Mouse (Mus musculus): ENCODE results near the gene Atp1a3. TPM values are rescaled to one million over a fixed set of nuclear protein-coding genes. Genes with fewer than 3 reads are reported as not detected.

Atp1a3 gene
- total RNA-seq, 1 experiment = 21.2 TPM

DNA sequence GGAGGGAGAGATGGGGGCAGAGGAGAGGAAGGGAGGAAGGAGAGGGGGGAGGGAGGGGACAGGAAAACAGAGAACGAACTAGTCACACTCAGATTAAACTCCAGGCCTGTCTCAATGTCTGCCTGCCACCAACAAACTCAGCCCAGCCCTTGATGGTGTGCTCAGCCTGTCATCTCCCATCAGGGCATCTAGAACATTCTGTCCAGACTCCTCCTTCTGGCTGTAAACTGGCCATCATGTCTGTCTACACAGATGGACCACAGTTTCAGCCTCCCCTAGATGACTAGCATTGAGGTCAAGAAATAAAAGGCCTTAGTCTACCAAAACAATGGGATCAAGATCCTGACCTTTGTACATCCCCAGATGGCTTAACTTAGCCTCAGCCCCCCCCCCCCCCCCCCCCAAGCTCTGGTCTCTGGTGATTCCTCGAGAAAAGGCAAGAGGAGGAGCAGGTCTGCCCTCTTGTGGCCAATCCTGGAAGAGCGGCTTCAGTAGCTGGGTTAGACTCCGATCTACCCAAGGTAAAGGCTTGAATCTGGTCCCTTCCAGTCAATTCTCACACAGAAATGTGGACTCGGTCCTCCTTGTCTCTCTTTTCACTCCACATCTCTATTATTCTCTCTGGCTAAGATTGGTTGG, 40.7 kb downstream of the Atp1a3 start:
- H3K36me3 ChIP-seq (ENCODE audit: control insufficient read depth, insufficient read depth, low read length, poor library complexity, severe bottlenecking) = peaks cover 4% of the 10 kb centered on the region; the same call in 1 of the 2 replicates
- H3K9me3 ChIP-seq (ENCODE audit: control insufficient read depth, insufficient read depth, low read depth, low read length) = no peaks in the 10 kb centered on the region
- no peak overlapping the region for H3K4me3 ChIP-seq (ENCODE audit: insufficient read depth in 1 of 2, low read depth in 1 of 2, low read length in 2 of 2, poor library complexity in 1 of 2, severe bottlenecking in 1 of 2)
- in situ Hi-C loops (cut with MboI; ENCODE audit: low sequenced_read_pairs in 2 of 2, unreplicated experiment in 2 of 2) = loop anchor here in 1 of 2 experiments (10.0 to 25.0 kb wide), 2 partner anchors 120 to 353 kb away; partner anchors contain the start of gene Phldb3
- no peak overlapping the region for H3K27ac ChIP-seq (ENCODE audit: insufficient read depth, low read depth, low read length, poor library complexity, severe bottlenecking)
- TF ChIP-seq ZC3H11A (IDR thresholded peaks at IDR 0.05; ENCODE audit: borderline replicate concordance, low read depth, low read length) (peak; percentile 54), MAFK (IDR thresholded peaks at IDR 0.05; ENCODE audit: insufficient read depth, low read depth, low read length) (no peak), HCFC1 (IDR thresholded peaks at IDR 0.05; ENCODE audit: borderline replicate concordance, insufficient read depth, low read length) (no peak), ZNF384 (IDR thresholded peaks at IDR 0.05; ENCODE audit: low read depth, low read length) (no peak)
- no peaks in the 10 kb centered on the region; a peak in 1 of 4 replicates for H3K4me1 ChIP-seq (ENCODE audit: control insufficient read depth in 2 of 2, insufficient read depth in 2 of 2, low read length in 2 of 2, poor library complexity in 1 of 2)
- H3K9ac ChIP-seq (ENCODE audit: insufficient read depth, low read depth, low read length, poor library complexity, severe bottlenecking) = no peak overlapping the region; the same call in 1 of the 2 replicates
- DNase-seq (ENCODE audit: low read depth, low spot score) = peak; percentile 72

DNA sequence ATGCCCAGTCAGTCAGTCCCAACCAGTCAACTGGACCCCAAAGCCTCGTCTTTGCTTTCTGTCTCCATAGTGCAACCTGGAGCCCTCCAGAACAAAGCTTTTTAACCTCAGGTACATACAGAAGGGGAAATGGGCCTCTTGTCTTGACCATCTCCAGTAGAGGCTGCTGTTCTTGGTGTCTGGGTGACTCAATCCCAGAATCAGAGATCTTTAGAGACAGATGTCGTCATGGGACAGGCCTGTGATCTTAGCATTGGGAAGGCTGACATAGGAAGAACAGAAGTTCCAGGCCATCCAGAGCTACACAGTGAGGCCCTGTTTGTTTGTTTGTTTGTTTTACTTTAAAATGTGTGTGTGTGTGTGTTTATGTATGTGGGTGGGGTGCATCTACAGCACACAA, 41.5 kb downstream of the Atp1a3 start:
- no peak overlapping the region for H3K4me3 ChIP-seq (ENCODE audit: insufficient read depth in 1 of 2, low read depth in 1 of 2, low read length in 2 of 2, poor library complexity in 1 of 2, severe bottlenecking in 1 of 2)
- no peak for DNase-seq (ENCODE audit: low read depth, low spot score)
- H3K27ac ChIP-seq (ENCODE audit: insufficient read depth, low read depth, low read length, poor library complexity, severe bottlenecking) = no peak overlapping the region
- H3K36me3 ChIP-seq (ENCODE audit: control insufficient read depth, insufficient read depth, low read length, poor library complexity, severe bottlenecking) = no peaks in the 10 kb centered on the region
- H3K9me3 ChIP-seq (ENCODE audit: control insufficient read depth, insufficient read depth, low read depth, low read length) = no peaks in the 10 kb centered on the region
- H3K9ac ChIP-seq (ENCODE audit: insufficient read depth, low read depth, low read length, poor library complexity, severe bottlenecking) = no peak overlapping the region
- in situ Hi-C loops (cut with MboI; ENCODE audit: low sequenced_read_pairs in 2 of 2, unreplicated experiment in 2 of 2) = loop anchor here in 1 of 2 experiments (10.0 to 25.0 kb wide), 2 partner anchors 119 to 352 kb away; partner anchors contain the start of gene Phldb3
- TF ChIP-seq ZC3H11A (IDR thresholded peaks at IDR 0.05; ENCODE audit: borderline replicate concordance, low read depth, low read length) (no peak), CHD2 (IDR thresholded peaks at IDR 0.05; ENCODE audit: low read depth, low read length) (no peak), HCFC1 (IDR thresholded peaks at IDR 0.05; ENCODE audit: borderline replicate concordance, insufficient read depth, low read length) (no peak)
- H3K4me1 ChIP-seq (ENCODE audit: control insufficient read depth in 2 of 2, insufficient read depth in 2 of 2, low read length in 2 of 2, poor library complexity in 1 of 2) = no peaks in the 10 kb centered on the region; a peak in 1 of 4 replicates

GRCm38 (mm10) chr7:24955226-24955625, 50.5 kb downstream of the Atp1a3 start:
- TF ChIP-seq HCFC1 (IDR thresholded peaks at IDR 0.05; ENCODE audit: borderline replicate concordance, insufficient read depth, low read length) = no peak
- no peak for TF ChIP-seq CHD2 (IDR thresholded peaks at IDR 0.05; ENCODE audit: low read depth, low read length)
- no peak for TF ChIP-seq MAFK (IDR thresholded peaks at IDR 0.05; ENCODE audit: insufficient read depth, low read depth, low read length)
- TF ChIP-seq ZNF384 (IDR thresholded peaks at IDR 0.05; ENCODE audit: low read depth, low read length) = no peak
- no peak for TF ChIP-seq ZC3H11A (IDR thresholded peaks at IDR 0.05; ENCODE audit: borderline replicate concordance, low read depth, low read length)
- no peak overlapping the region for H3K27ac ChIP-seq (ENCODE audit: insufficient read depth, low read depth, low read length, poor library complexity, severe bottlenecking)
- in situ Hi-C loops (cut with MboI; ENCODE audit: low sequenced_read_pairs in 2 of 2, unreplicated experiment in 2 of 2) = loop anchor here in 1 of 2 experiments (25.0 kb wide), 1 partner anchor 343 kb away; the partner anchor contains the start of gene Phldb3

DNA sequence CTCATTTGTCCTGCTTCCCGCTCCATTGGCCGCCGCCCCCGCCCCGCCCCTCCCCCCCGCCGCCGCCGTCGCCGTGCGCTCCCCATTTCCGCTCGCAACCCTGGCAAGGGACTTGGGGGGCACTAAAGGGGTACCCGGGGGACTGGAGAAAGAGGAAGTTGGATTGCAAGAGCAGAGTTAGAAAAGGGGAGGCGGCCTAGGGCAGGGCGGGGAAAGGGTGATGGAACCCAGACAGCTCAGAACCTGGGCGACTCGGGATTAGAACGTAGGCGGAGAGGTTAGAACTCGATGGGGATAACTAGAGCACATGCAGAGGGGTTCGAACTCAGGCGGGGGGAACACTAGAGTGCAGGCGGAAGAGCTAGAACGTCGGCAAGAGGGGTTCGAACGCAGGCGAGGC, 51.3 kb downstream of the Atp1a3 start:
- no peaks in the 10 kb centered on the region for H3K9me3 ChIP-seq (ENCODE audit: control insufficient read depth, insufficient read depth, low read depth, low read length)
- no peak for DNase-seq (ENCODE audit: low read depth, low spot score)
- H3K4me3 ChIP-seq (ENCODE audit: insufficient read depth in 1 of 2, low read depth in 1 of 2, low read length in 2 of 2, poor library complexity in 1 of 2, severe bottlenecking in 1 of 2) = peak overlapping the region; percentile 45 to 61
- no peak for TF ChIP-seq MAFK (IDR thresholded peaks at IDR 0.05; ENCODE audit: insufficient read depth, low read depth, low read length)
- no peak for TF ChIP-seq ZNF384 (IDR thresholded peaks at IDR 0.05; ENCODE audit: low read depth, low read length)
- TF ChIP-seq ZC3H11A (IDR thresholded peaks at IDR 0.05; ENCODE audit: borderline replicate concordance, low read depth, low read length) = no peak
- no peak for TF ChIP-seq HCFC1 (IDR thresholded peaks at IDR 0.05; ENCODE audit: borderline replicate concordance, insufficient read depth, low read length)
- TF ChIP-seq CHD2 (IDR thresholded peaks at IDR 0.05; ENCODE audit: low read depth, low read length) = no peak
- 0 out of 2 replicates have a peak overlapping the region, but pooled peaks have one; percentile 5 for H3K9ac ChIP-seq (ENCODE audit: insufficient read depth, low read depth, low read length, poor library complexity, severe bottlenecking)
- no peak overlapping the region for H3K27ac ChIP-seq (ENCODE audit: insufficient read depth, low read depth, low read length, poor library complexity, severe bottlenecking)
- no peaks in the 10 kb centered on the region for H3K36me3 ChIP-seq (ENCODE audit: control insufficient read depth, insufficient read depth, low read length, poor library complexity, severe bottlenecking)
- in situ Hi-C loops (cut with MboI; ENCODE audit: low sequenced_read_pairs in 2 of 2, unreplicated experiment in 2 of 2) = loop anchor here in 1 of 2 experiments (25.0 kb wide), 1 partner anchor 342 kb away; the partner anchor contains the start of gene Phldb3
- peaks cover 0 to 9% of the 10 kb centered on the region in 2 experiments; a peak in 2 of 4 replicates for H3K4me1 ChIP-seq (ENCODE audit: control insufficient read depth in 2 of 2, insufficient read depth in 2 of 2, low read length in 2 of 2, poor library complexity in 1 of 2)

More at GRCm38 (mm10) chr7:24955226-24955625, 50.5 kb downstream of the Atp1a3 start:
- peak overlapping the region; percentile 45 to 61 for H3K4me3 ChIP-seq (ENCODE audit: insufficient read depth in 1 of 2, low read depth in 1 of 2, low read length in 2 of 2, poor library complexity in 1 of 2, severe bottlenecking in 1 of 2)
- no peaks in the 10 kb centered on the region for H3K36me3 ChIP-seq (ENCODE audit: control insufficient read depth, insufficient read depth, low read length, poor library complexity, severe bottlenecking)
- H3K4me1 ChIP-seq (ENCODE audit: control insufficient read depth in 2 of 2, insufficient read depth in 2 of 2, low read length in 2 of 2, poor library complexity in 1 of 2) = peaks cover 0 to 4% of the 10 kb centered on the region in 2 experiments; a peak in 1 of 4 replicates
- H3K9me3 ChIP-seq (ENCODE audit: control insufficient read depth, insufficient read depth, low read depth, low read length) = no peaks in the 10 kb centered on the region
- no peak for DNase-seq (ENCODE audit: low read depth, low spot score)
- H3K9ac ChIP-seq (ENCODE audit: insufficient read depth, low read depth, low read length, poor library complexity, severe bottlenecking) = 0 out of 2 replicates have a peak overlapping the region, but pooled peaks have one; percentile 5

Measured in ES-E14 (cell line).